Mouse (Mus musculus) MEL (cell line): ENCODE results near the gene Chd8. TPM values are rescaled to one million over a fixed set of nuclear protein-coding genes. Genes with fewer than 3 reads are reported as not detected.
A peak's percentile ranks its signal among the peaks of the same experiment; 100 is the strongest.

Experiments used
- DNase-seq: peaks from one replicate; pipeline ENCODE4 v3.0.0; 2011; ENCODE audit warnings: low read depth, low spot score
- H3K27ac ChIP-seq: 2 replicates; pipeline ENCODE4 v1.5.1; 2012; ENCODE audit warnings: low read depth, mild to moderate bottlenecking, control low read depth, low read length, moderate library complexity; ENCODE audit not compliant: control insufficient read depth
- H3K27me3 ChIP-seq, 2 experiments: fragments of 150-350 bp in 1 of 2; sonication (generic) in 1 of 2; 2 replicates each; pipeline ENCODE4 v1.6.1; 2012; ENCODE audit warnings: low read length in 2 of 2, mild to moderate bottlenecking in 2 of 2, improper control_type of control experiment in 1 of 2, moderate library complexity in 1 of 2; ENCODE audit not compliant: insufficient read depth in 2 of 2, control insufficient read depth in 1 of 2
- H3K36me3 ChIP-seq, 2 experiments: 2 replicates each; pipeline ENCODE4 v1.6.1; 2012 to 2014; ENCODE audit warnings: low read length in 2 of 2, improper control_type of control experiment in 1 of 2, inconsistent platforms in 1 of 2, mild to moderate bottlenecking in 1 of 2; ENCODE audit not compliant: insufficient read depth in 2 of 2, control insufficient read depth in 1 of 2
- H3K4me1 ChIP-seq, 2 experiments: fragments of 150-350 bp in 1 of 2; sonication (generic) in 1 of 2; 2 replicates each; pipeline ENCODE4 v1.6.1; 2012; ENCODE audit warnings: low read length in 2 of 2, improper control_type of control experiment in 1 of 2, mild to moderate bottlenecking in 1 of 2; ENCODE audit not compliant: insufficient read depth in 2 of 2, control insufficient read depth in 1 of 2
- H3K4me3 ChIP-seq, 2 experiments: fragments of 150-350 bp in 1 of 2; sonication (generic) in 1 of 2; 2 replicates each; pipeline ENCODE4 v1.5.1; 2012; ENCODE audit warnings: low read depth in 2 of 2, low read length in 2 of 2, mild to moderate bottlenecking in 2 of 2, moderate library complexity in 2 of 2, control low read depth in 1 of 2, improper control_type of control experiment in 1 of 2; ENCODE audit not compliant: control insufficient read depth in 1 of 2, insufficient read depth in 1 of 2
- H3K79me2 ChIP-seq: 2 replicates; pipeline ENCODE4 v1.6.1; 2012; ENCODE audit warnings: mild to moderate bottlenecking, low read length, moderate library complexity; ENCODE audit not compliant: control insufficient read depth, poor library complexity, insufficient read depth
- H3K9ac ChIP-seq: 2 replicates; pipeline ENCODE4 v1.6.1; 2012; ENCODE audit warnings: low read depth, mild to moderate bottlenecking, control low read depth, low read length, moderate library complexity; ENCODE audit not compliant: control insufficient read depth, poor library complexity, severe bottlenecking
- H3K9me3 ChIP-seq: fragments of 150-350 bp; sonication (generic); replicated peaks from 2 replicates; pipeline ENCODE4 v1.6.1; 2012; ENCODE audit warnings: mild to moderate bottlenecking, low read length, improper control_type of control experiment, moderate library complexity; ENCODE audit not compliant: insufficient read depth
- CHD1 ChIP-seq: IDR thresholded peaks from 2 replicates; pipeline ENCODE4 v1.6.1; 2012; ENCODE audit warnings: low read depth, mild to moderate bottlenecking, inconsistent platforms, low read length, improper control_type of control experiment
- CHD2 ChIP-seq: IDR thresholded peaks from 2 replicates; pipeline ENCODE4 v1.6.1; 2011; ENCODE audit warnings: low read length, improper control_type of control experiment
- CTCF ChIP-seq, 3 experiments: IDR thresholded peaks in 2 of 3; conservative IDR thresholded peaks in 1 of 3; 2 replicates each; pipeline ENCODE4 v1.5.1; 2011 to 2012; ENCODE audit warnings: low read length in 3 of 3, low read depth in 2 of 3, mild to moderate bottlenecking in 2 of 3, improper control_type of control experiment in 1 of 3, inconsistent platforms in 1 of 3, mixed read lengths in 1 of 3, moderate library complexity in 1 of 3; ENCODE audit not compliant: control insufficient read depth in 1 of 3, insufficient read depth in 1 of 3, poor library complexity in 1 of 3, severe bottlenecking in 1 of 3
- EP300 ChIP-seq, 2 experiments: IDR thresholded peaks; 2 replicates each; pipeline ENCODE4 v1.6.1; 2011; ENCODE audit warnings: improper control_type of control experiment in 2 of 2, low read length in 2 of 2, low read depth in 1 of 2, mild to moderate bottlenecking in 1 of 2
- ETS1 ChIP-seq: IDR thresholded peaks from 2 replicates; pipeline ENCODE4 v1.6.1; 2012; ENCODE audit warnings: low read depth, mild to moderate bottlenecking, inconsistent platforms, low read length, improper control_type of control experiment, moderate library complexity
- GABPA ChIP-seq: IDR thresholded peaks from 2 replicates; pipeline ENCODE4 v1.6.1; 2012; ENCODE audit warnings: low read depth, mild to moderate bottlenecking, inconsistent platforms, low read length, improper control_type of control experiment, moderate library complexity
- GATA1 ChIP-seq: IDR thresholded peaks from 2 replicates; pipeline ENCODE4 v1.6.1; 2011; ENCODE audit warnings: low read depth, low read length, improper control_type of control experiment
- HCFC1 ChIP-seq: IDR thresholded peaks from 2 replicates; pipeline ENCODE4 v1.6.1; 2012; ENCODE audit warnings: low read depth, mild to moderate bottlenecking, inconsistent platforms, low read length, improper control_type of control experiment, moderate library complexity
- KAT2A ChIP-seq: conservative IDR thresholded peaks from 2 replicates; pipeline ENCODE4 v1.6.1; 2012; ENCODE audit warnings: low read depth, low read length, improper control_type of control experiment, inconsistent platforms
- MAFK ChIP-seq: IDR thresholded peaks from 2 replicates; pipeline ENCODE4 v1.6.1; 2011; ENCODE audit warnings: low read depth, mild to moderate bottlenecking, low read length, improper control_type of control experiment, borderline replicate concordance
- MYC ChIP-seq: IDR thresholded peaks from 2 replicates; pipeline ENCODE4 v1.6.1; 2011; ENCODE audit warnings: low read depth, mild to moderate bottlenecking, low read length, improper control_type of control experiment, moderate library complexity
- NRF1 ChIP-seq: IDR thresholded peaks from 2 replicates; pipeline ENCODE4 v1.6.1; 2014; ENCODE audit warnings: low read depth, mild to moderate bottlenecking, inconsistent platforms, low read length, improper control_type of control experiment, moderate library complexity; ENCODE audit not compliant: poor library complexity, insufficient read depth, severe bottlenecking
- POLR2A ChIP-seq, 2 experiments: IDR thresholded peaks; 2 replicates each; pipeline ENCODE4 v1.6.1; 2011 to 2012; ENCODE audit warnings: low read length in 2 of 2, mild to moderate bottlenecking in 2 of 2, control low read depth in 1 of 2, improper control_type of control experiment in 1 of 2, low read depth in 1 of 2, moderate library complexity in 1 of 2; ENCODE audit not compliant: control insufficient read depth in 1 of 2, insufficient read depth in 1 of 2, poor library complexity in 1 of 2
- POLR2AphosphoS2 ChIP-seq: IDR thresholded peaks from 2 replicates; pipeline ENCODE4 v1.6.1; 2011; ENCODE audit warnings: low read length, improper control_type of control experiment
- POLR2AphosphoS5 ChIP-seq: IDR thresholded peaks from 2 replicates; pipeline ENCODE4 v1.6.1; 2012; ENCODE audit warnings: low read depth, borderline replicate concordance, mild to moderate bottlenecking, inconsistent platforms, low read length, moderate library complexity, mixed read lengths
- RAD21 ChIP-seq: IDR thresholded peaks from 2 replicates; pipeline ENCODE4 v1.6.1; 2011; ENCODE audit warnings: mild to moderate bottlenecking, low read depth, low read length, improper control_type of control experiment
- SIN3A ChIP-seq: IDR thresholded peaks from 2 replicates; pipeline ENCODE4 v1.6.1; 2012; ENCODE audit warnings: low read length, improper control_type of control experiment, inconsistent platforms
- SMC3 ChIP-seq: IDR thresholded peaks from 2 replicates; pipeline ENCODE4 v1.6.1; 2011; ENCODE audit warnings: low read depth, low read length, improper control_type of control experiment
- TAL1 ChIP-seq: IDR thresholded peaks from 2 replicates; pipeline ENCODE4 v1.6.1; 2012; ENCODE audit warnings: mild to moderate bottlenecking, inconsistent platforms, low read length, moderate library complexity, mixed read lengths
- TBP ChIP-seq: IDR thresholded peaks from 2 replicates; pipeline ENCODE4 v1.8.0; 2011; ENCODE audit warnings: low read depth, low read length, improper control_type of control experiment
- TCF12 ChIP-seq: IDR thresholded peaks from 2 replicates; pipeline ENCODE4 v1.6.1; 2014; ENCODE audit warnings: low read depth, mild to moderate bottlenecking, inconsistent platforms, low read length, improper control_type of control experiment, moderate library complexity
- USF1 ChIP-seq: IDR thresholded peaks from 2 replicates; pipeline ENCODE4 v1.6.1; 2014; ENCODE audit warnings: low read depth, mild to moderate bottlenecking, inconsistent platforms, low read length, improper control_type of control experiment, moderate library complexity
- USF2 ChIP-seq, 2 experiments: IDR thresholded peaks; 2 replicates each; pipeline ENCODE4 v1.6.1; 2011 to 2012; ENCODE audit warnings: improper control_type of control experiment in 2 of 2, low read length in 2 of 2, borderline replicate concordance in 1 of 2, inconsistent platforms in 1 of 2, low read depth in 1 of 2, mild to moderate bottlenecking in 1 of 2; ENCODE audit not compliant: insufficient read depth in 1 of 2
- ZC3H11A ChIP-seq: IDR thresholded peaks from 2 replicates; pipeline ENCODE4 v1.6.1; 2012; ENCODE audit warnings: low read depth, mild to moderate bottlenecking, inconsistent platforms, low read length, improper control_type of control experiment
- ZKSCAN1 ChIP-seq: IDR thresholded peaks from 2 replicates; pipeline ENCODE4 v1.6.1; 2012; ENCODE audit warnings: low read depth, mild to moderate bottlenecking, inconsistent platforms, low read length, improper control_type of control experiment, moderate library complexity
- ZNF384 ChIP-seq: IDR thresholded peaks from 2 replicates; pipeline ENCODE4 v1.6.1; 2012; ENCODE audit warnings: low read depth, mild to moderate bottlenecking, inconsistent platforms, low read length, improper control_type of control experiment
- polyA plus RNA-seq, 2 experiments: library from polyadenylated mRNA; stranded (reverse) in 1 of 2; unstranded in 1 of 2; fragments of >175 nt in 1 of 2; fragments of >200 nt in 1 of 2; gene quantifications; 2 replicates each; pipeline versions ENCODE4 v1.2.1 to v1.2.4; 2012; ENCODE audit warnings: low replicate concordance in 2 of 2, low read depth in 1 of 2; ENCODE audit not compliant: insufficient read length in 2 of 2, insufficient read depth in 1 of 2, missing spikeins in 1 of 2
- total RNA-seq: library from RNA; depleted of rRNA; stranded (reverse); fragments of 300-350 nt; gene quantifications from 2 replicates; pipeline ENCODE4 v1.2.3, GENCODE M21; 2012

Chd8 gene
- total and polyA plus RNA-seq, 3 experiments, result 46.5 to 85.6 (median 73.5) TPM

DNA sequence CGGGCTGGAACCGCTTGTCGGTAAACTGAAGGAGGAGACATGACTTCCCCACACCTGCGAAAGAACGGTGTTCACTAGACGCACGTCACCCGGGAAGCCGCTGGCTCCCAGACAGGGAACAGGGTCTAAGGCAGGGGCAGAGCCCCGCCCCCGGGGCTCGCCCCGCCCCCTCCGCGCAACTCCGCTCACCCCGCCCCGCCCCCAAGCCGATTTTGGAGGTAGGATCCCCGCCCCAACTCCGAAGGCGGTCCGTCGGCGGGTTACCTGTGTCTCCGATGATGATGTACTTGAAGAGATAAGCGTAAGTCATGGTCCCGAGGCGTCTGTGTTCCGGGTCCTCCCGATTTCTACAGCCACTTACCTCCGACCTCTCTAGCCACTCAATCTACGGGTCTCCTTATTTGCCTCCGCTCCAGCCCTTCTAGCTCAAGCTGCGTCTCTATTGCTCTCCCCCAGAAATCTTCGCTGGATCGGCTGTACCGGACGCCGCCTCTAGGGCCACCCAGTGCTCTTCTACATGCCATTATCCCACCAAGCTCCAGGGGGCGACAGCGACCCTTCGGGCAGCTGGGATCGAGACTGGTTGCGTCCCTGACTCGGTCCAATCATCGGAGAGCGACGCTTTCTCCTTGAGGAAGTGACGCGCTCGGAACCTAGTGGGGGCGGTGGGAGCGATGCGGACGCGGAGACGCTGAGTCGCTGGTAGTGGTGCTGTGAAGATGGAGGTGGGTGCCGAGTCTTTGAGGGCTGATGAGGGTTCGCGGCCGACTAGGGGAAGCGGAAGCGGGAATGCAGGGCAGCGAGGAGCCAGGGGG, 21.6 kb upstream of the Chd8 start, which contains the start of the genes Tox4 and Rab2b (continued):
- TF ChIP-seq POLR2AphosphoS5 (no peak), ETS1 (0 out of 2 replicates have a peak, but pooled peaks have one; percentile 30), ZC3H11A (no peak), CHD2 (no peak), NRF1 (no peak), SIN3A (peak; percentile 93), EP300 (IDR thresholded peaks at IDR 0.05; ENCODE audit: low read depth in 1 of 2, low read length in 2 of 2) (0 out of 4 replicates have a peak, but pooled peaks of 1 of the 2 experiments have one; percentile 10), USF2 (IDR thresholded peaks at IDR 0.05; ENCODE audit: borderline replicate concordance in 1 of 2, insufficient read depth in 1 of 2, low read depth in 1 of 2, low read length in 2 of 2) (no peak), TCF12 (peak; percentile 50; the same call in 1 of the 2 replicates), ZKSCAN1 (no peak), USF1 (no peak), POLR2A (IDR thresholded peaks at IDR 0.05; ENCODE audit: control insufficient read depth in 1 of 2, insufficient read depth in 1 of 2, low read depth in 1 of 2, low read length in 2 of 2, poor library complexity in 1 of 2) (peak; percentile 66 to 87), MYC (no peak), TBP (peak; percentile 44)

GRCm38 (mm10) chr14:52277210-52277609, 19.6 kb upstream of the Chd8 start:
- Histone ChIP-seq H3K9me3 (no peaks in the 10 kb centered on the region), H3K79me2 (peaks cover 19% of the 10 kb centered on the region), H3K27me3 (no peaks in the 10 kb centered on the region), H3K4me3 (no peak overlapping the region), H3K9ac (no peak overlapping the region), H3K27ac (no peak overlapping the region), H3K36me3 (peaks cover 0 to 7% of the 10 kb centered on the region in 2 experiments; a peak in 2 of 4 replicates), H3K4me1 (no peaks in the 10 kb centered on the region; a peak in 1 of 4 replicates)
- no peak for DNase-seq
- TF ChIP-seq ZC3H11A, result no peak
- TF ChIP-seq GATA1, result no peak
- TF ChIP-seq MAFK, result no peak
- no peak for TF ChIP-seq TAL1
- no peak for TF ChIP-seq ZNF384
- TF ChIP-seq POLR2AphosphoS2, result no peak
- no peak for TF ChIP-seq CTCF (IDR thresholded peaks at IDR 0.05 in 2 of 3, conservative IDR thresholded peaks at IDR 0.05 in 1 of 3; ENCODE audit: control insufficient read depth in 1 of 3, insufficient read depth in 1 of 3, low read depth in 2 of 3, low read length in 3 of 3, poor library complexity in 1 of 3, severe bottlenecking in 1 of 3)
- no peak for TF ChIP-seq ZKSCAN1
- no peak for TF ChIP-seq POLR2AphosphoS5
- TF ChIP-seq SMC3, result no peak
- TF ChIP-seq CHD1, result no peak
- TF ChIP-seq HCFC1, result no peak
- TF ChIP-seq GABPA, result no peak
- no peak for TF ChIP-seq RAD21
- TF ChIP-seq KAT2A, result no peak
